Mouse (Mus musculus): ENCODE results near the gene Ryr2.
A peak's percentile ranks its signal among the peaks of the same experiment; 100 is the strongest.

The Ryr2 gene

DNA sequence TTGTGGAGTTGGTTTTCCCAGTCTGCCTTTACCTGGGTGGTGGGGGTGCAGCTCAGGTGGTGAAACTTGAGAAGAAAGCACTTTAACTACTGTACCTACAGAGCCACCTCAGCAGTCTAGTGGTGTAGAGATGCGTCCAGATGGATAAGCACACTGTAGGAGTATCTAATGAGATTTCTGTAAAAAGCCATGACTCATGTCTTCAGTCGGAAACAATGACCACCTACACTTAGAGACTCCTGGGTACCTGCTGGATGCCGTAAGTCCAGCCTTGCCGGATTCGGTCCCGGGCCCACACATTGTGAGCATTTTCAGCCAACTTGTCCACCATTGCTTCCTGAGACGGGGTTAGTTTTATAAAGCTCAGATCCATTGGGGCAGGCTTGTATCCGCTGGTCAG is 334.6 kb downstream of the Ryr2 start:
- no peak for DNase-seq (ENCODE audit: low spot score)

DNA sequence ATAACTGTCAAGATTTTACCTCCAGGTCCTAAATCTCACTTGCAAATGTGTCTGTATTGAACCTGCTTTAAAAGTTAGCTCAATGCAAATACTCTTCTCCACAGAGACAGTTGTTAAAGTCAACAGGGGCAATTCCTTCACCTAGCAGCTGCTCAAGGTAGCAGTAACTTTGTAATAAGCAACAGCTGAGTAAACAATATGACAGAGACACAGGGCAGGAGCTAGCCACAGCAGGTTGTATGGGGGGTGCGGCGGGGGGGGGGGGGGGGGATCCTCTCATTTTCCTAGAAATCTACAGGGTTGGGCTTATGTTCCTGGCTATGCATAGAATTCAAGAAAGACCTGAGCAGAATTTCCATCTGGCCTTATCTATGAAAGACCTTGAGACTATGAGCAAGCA is 339.8 kb downstream of the Ryr2 start:
- DNase-seq (ENCODE audit: low spot score), result no peak

DNA sequence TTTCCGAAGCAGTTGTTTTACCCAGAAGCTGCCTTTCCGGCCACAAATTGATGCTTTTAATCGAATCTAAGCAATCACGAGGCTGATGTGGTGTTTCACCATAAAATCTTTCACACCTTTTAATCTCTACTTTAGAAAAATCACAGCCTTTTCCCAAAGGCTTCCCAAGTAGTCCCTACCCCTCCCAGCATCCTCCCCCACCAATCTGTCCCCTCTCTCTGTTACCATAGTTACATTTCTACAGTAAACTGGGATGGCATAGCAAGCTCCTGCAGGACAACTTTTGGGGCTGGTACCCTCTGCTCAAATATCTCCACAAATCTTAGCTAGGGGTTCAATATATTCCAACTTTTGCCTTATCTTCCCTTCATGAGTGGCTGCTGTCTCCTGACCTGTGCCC is 342.8 kb downstream of the Ryr2 start:
- DNase-seq (ENCODE audit: low spot score), result no peak

DNA sequence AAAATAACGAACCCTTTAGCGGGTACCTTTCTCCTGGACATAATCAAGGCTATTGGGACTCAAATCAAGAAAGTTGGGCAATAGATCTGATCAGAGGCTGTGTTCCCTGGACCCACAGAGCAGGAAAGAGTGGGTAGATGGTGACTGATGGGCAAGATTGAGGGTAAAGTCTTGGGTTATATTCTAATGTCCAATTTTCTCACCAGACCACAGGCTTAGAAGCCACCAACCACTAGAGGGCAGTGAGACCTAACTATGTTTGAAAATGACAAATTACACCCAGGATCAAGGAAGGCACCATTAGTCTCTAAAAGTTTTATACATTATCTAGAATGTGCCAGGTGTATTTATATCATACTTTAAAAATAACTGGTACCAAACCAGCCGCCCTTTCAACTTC is 343.6 kb downstream of the Ryr2 start:
- DNase-seq (ENCODE audit: low spot score), result no peak

DNA sequence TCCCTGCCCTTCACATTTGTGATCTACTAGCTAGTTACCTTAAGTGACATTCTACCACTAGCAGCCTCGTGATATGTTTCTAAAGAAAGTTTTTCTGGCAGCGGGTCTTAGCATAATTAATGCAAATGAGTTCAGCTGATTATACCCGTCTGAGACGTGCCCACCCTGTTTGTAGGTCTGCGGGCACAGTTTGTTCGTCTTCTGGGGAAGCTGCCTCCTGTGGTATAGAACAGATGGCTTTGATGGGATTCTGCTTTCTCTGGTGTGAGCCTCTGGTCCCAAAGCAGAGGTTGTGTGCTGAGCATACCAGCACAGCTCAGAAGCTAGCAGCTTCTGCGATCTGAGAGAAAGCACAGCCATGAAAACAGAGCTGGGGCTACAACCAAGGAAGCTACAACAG is 348.9 kb downstream of the Ryr2 start:
- DNase-seq (ENCODE audit: low spot score), result no peak

DNA sequence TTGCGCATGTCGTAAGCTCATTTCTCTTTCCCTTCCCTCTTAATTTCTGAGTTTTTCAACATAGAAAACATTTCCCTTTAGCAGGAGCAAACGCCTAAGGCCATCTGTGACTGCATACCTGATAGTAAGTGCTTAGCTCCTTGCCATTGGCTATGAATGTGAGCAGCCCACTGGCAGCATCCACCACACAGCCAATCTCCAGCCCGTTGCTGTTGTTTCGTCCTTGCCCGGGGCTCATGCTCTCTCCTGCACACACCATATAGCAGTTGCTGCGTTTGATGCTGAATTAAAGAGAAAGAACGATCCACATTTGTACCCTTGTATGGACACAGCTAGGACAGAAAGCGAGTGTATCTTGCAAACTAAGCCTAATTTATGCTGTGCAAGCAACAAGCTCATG is 361.3 kb downstream of the Ryr2 start:
- DNase-seq (ENCODE audit: low spot score), result no peak

DNA sequence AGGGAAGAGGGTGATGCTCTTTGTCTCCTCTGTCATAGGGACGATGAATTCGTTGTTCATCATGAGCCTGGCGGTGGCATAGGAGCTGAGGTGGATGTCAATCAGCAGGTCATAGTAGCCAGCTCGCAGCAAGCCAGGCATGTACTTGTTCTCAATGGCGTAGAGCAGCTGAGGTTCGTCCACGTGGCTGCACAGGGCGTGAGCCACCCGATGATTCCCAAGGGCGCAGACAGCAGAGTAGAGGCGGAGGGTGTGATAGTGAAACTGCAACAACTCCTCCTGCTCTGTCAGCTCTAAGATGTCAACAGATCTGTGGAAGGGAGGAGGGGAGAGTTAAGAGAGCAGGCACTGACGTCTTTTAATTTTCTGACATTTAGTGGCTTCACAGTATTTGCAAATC is 368.5 kb downstream of the Ryr2 start:
- no peak for DNase-seq (ENCODE audit: low spot score)

DNA sequence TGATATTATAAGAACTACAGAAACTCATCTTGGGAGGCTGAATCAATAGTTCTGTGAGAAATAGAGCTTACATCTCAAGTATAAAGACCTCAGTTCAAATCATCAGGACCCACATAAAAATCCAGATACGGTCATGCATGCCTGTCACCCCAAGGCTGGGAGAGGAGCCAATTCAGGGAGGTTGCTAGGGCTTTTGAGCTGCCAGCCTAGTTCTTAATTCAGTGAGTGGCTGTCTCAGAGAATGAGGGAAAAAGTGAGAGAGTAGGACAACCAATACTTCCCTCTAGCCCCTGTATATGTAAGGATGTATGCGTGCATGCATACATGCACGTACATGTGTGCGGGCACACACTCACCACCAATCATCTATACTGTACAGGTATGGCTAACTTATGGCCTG is 390.5 kb downstream of the Ryr2 start:
- DNase-seq (ENCODE audit: low spot score), result no peak

DNA sequence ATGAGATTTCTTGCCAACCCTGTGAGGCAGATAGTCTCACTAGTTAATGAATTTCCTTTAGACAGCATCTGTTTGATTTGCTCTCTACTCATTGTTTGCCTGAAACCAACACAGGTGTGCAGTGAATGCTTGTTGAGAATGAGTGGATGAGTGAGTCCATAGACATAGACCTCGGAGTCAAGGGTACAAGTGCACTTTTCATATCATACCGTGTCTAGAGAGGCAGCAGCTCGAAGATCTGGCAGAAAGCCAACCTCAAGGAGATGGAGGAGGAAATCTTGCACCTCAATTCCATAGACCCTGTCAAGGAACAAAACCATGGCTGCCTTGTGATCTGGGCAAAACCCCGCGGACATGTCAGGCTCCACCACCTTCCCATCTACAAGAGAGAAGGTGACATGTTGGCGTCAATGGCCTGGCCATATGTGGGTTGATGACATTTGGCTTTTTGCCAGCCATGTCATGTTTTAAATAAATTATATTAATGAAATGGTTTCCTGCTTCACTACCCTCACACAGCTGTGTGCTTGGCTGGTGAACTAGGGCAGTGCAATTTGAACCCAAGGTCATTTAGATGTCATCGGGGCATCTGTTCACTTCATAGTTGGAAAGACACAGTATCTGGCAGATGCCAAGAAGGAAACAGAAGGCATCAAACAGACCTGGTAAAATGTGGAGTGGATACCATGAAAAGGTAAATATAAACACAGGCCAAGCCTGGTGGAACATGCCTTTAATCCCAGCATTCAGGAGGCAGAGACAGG is 396.9 kb downstream of the Ryr2 start:
- no peak for DNase-seq (ENCODE audit: low spot score)

DNA sequence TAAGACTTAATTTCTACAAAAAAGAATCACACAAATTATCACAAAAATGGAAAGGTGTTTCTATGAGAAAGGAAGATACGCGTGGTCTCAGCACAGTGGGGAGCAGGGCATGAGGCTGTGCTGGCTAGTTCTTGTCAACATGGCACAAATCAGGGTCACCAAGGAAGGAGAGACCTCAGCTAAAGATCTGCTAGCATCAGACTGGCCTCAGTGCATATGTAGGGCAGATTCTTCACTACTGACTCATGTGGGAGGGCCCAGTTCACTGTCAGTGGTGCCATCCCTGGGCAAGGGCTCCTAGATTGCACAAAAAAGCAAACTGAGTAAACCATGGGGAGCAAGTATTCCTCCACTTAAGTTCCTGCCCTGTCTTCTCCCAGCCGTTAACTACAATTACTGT is 405.0 kb downstream of the Ryr2 start:
- DNase-seq (ENCODE audit: low spot score), result no peak

DNA sequence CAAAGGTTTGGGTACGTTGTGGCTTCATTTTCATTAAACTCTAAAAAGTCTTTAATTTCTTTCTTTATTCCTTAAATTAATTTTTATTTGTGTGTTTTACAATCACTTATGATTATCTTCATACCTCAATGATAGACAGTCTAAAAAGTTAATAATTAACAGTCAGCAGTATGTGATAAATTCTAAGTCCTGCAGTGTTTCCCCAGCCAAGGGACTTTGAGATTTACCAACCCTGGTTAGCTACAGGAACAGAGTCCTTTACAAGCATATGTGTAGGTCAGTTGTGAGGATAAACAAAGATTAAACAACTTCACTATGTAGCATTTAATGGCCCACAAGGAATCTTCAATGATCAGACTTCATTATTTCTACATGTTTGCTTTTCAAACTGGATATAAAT is 410.2 kb downstream of the Ryr2 start:
- DNase-seq (ENCODE audit: low spot score), result no peak

DNA sequence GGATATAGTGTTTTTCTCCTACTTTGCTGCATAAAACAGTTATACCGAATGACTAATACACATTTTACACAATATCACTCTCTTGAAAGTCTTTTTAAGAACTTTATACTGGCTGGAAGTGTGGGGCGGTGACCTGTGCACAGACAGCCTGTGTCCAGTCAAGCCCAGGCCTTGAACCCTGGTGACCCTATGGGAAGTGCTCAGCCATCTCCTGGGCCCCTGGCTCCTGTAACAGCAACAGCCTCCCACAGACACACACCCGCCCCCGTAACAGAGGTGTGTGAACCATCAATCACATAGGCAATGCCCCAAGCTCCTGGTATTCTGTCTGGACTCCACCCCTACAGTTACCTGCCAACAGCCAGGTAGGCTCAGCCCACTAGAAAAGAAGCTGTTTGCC is 424.9 kb downstream of the Ryr2 start:
- no peak for DNase-seq (ENCODE audit: low spot score)

DNA sequence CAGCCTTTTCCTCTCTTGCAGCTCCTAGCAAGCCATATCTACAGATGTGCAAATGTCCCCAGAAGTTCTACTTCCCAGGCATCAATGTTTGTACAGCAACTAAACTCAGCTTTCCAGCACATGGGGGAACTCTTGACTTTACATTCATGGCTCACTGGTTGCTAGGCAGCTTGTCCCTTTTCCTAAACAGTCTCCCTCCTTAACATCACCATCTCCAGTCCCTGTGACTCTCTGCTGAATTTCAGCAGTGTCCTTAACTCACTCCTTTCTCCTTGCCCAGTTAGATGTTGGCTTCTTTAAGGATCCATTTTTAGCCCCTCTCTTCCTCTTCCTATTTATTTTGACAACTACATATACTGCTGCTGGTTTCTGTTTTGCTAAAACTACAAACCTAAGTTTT is 443.9 kb downstream of the Ryr2 start:
- DNase-seq (ENCODE audit: low spot score), result no peak

DNA sequence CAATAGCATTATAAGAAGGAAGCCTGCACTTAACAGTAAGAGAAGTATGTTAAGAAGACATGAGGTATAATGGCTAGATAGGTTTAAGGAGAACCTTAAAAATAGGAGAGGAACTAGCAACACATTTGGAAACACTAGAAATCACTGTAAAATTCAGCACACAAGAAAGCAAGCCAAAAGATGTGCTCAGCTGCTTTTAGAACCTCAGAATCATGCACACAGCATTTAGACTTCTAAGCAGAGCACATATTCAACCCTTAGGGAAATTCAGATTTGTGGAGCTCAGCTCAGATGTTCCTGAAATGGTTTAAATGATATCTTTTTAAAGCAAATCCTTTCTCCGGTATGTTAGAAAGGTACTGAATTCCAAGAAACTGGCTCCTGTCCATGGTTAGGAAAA is 461.9 kb downstream of the Ryr2 start:
- no peak for DNase-seq (ENCODE audit: low spot score)

DNA sequence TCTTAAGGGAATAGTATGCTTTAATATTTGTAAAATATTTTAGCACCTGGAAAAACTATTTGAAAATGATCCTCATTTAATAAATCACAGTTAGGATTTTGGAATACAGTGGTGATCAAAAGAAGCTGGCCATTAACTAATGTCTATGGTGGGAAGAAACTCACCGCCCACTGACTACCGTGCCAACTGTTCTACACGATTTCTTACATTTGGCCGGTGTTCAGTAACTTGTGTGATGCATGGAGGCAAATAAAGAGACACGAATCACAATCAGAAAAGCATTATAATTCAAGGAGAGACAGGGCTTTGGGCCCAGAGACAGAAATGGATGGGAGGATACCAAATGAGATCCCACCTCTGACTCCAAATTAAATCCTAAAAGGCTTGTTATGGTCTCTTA is 470.4 kb downstream of the Ryr2 start:
- DNase-seq (ENCODE audit: low spot score), result no peak

DNA sequence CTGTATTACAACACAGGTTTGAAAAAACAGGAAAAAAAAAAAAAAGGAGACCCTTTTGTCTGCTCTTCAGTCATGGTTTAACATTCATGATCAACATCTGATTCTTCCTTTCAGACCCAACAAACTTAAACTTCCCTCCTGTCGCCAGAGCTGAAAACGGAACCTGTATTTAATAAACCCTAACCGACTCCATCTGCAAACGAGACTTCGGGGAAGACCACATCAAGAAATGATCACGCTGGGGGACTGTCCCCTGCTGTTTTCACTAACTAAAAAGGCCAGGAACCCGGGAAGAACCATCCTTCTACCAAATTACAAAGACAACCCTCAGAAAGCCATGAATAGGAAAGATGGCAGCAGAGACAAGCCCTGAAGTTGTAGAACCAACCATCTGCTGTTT is 482.2 kb downstream of the Ryr2 start:
- DNase-seq (ENCODE audit: low spot score), result no peak

DNA sequence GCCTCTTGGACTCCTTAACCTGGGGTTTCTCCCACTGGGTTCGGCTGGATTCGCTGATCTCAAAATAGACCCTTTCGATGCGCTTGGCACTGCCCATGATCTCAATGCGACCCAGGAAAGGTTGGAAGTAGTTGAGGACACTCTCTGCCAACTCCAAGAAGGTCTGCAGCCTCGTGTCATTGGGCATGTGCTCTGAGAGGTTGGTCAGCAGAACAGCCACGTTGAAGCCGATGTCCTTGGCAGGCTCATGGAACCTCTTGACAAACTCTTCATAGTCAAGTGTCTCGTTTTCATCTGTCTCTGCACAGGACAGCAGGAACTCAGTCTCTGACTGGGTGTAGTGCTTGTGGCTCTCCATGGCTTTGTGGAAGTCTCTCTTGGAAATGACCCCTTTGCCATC is 511.3 kb downstream of the Ryr2 start:
- no peak for DNase-seq (ENCODE audit: low spot score)

DNA sequence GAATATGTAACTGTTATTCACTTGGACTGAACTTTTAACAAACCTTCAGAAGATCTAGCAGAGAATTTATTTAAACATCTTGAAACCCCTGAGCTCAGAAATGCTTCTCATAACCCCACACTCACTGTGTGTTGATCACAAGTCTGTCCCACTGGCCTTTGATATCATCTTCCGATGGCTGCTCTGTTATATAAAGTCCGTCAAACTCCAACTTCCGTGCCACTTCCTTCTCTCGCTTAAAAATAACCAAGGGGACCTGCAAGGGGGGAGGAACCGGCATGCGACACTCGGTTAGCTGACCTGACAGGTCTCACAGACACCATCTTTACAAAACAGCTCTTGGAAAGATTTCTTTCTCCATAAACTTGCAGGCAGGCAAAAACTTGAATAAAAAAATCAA is 521.5 kb downstream of the Ryr2 start:
- no peak for DNase-seq (ENCODE audit: low spot score)

DNA sequence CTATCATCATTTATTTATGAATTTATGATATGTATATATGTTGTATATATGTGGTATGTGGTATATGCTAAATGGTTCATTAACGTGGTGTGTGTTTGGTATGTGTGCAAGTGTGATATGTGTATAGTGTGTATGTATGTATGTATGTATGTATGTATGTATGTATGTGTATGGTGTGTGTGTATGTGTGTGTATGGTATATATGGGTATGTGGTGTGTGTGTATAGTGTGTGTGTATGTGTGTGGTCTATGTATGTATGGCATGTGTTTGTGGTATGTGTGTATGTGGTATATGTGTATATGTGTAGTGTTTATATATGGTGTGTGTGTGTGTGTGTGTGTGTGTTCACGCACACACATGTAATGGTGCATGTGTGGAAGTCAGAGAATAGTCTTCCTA is 534.2 kb downstream of the Ryr2 start:
- DNase-seq (ENCODE audit: low spot score), result no peak

DNA sequence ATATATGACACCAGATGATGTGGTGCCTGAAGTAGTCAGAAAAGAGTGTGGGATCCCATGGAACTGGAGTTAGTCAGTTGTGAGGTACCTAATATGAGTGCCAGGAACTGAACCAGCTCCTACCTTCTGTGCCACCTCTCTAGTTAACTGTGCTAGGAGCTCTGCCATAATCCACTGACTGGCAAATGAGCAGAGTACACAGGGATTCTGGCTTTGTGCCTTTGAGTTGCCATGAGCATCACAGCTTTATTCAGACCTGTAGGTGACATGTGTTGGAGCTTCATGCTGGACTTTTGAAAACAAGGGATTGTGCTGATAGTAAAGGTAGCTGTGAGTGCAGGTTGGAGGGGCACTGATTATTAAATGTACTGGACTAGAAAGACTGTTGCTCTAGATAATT is 539.4 kb downstream of the Ryr2 start:
- no peak for DNase-seq (ENCODE audit: low spot score)

DNA sequence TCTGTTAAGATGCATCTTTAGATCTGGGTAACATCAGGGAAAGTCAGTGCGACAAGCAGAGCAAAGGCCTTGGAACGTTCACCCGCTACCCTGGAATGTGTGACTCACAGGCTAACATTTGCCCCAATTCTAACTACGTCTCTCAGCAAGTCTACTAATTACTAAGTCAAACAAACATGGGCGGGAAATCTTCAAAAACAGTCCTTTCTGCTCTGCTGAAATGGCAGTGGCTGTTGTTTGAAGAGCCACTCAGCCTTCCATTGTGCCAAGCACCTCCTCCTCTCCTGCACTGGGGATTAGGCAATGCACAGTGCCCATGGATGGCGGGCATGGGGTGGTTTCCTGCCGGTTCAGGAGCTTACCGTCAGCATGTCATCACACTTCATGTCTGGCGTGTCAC is 540.3 kb downstream of the Ryr2 start:
- DNase-seq (ENCODE audit: low spot score), result no peak

DNA sequence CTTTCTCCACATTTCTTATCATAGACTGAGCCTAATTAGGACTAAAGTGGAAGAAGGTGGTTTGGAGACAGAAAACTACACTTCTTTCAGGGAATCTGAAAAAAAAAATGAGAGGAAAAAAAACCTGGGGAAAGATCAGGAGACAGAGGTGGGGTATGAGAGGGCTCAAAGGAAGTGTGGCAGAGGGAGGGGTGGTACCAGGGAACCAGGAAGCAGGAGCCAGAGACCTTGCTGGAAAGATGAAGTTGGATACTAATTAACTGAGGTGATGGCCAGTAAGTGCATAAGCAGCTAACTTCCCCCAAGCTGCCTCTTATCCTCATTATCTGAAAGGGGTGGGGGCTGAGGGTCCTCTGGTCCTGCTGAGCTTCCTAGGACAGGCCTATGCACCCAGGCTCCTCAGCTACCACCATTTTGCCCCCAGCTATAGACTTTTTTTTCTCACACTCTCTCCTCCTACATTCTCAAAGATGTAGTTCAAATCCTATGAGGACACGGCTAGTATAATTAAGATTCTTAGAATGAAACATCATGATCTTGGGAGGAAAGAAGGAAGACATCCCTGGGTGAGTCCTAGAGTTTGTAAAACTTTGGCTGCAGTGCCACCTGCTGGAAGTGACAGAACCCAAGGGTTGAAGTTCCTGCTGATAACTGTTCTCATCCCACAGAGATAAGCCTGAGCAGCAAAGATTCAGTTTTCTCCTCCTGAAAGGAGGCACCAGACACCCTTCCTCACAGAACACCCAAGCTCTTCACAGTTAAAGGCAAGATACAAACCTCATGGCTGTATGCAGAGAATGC is 543.3 kb downstream of the Ryr2 start:
- DNase-seq (ENCODE audit: low spot score), result peak; percentile 69

DNA sequence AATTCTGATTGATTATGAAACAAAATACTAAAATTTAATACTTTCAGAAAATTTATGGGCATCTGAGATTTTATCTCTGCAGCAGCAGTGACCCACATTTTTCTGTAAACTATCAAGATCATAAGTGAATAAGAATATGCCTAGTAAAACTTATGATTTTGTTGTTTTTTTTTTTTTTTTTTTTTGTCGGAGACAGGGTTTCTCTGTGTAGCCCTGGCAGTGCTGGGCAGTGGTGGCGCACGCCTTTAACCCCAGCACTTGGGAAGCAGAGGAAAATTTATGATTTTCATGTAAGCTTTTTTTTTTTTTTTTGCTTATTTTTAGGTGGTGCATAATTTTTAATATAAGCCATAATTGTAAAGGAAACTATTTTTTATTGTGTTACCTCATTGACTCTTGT is 557.1 kb downstream of the Ryr2 start:
- DNase-seq (ENCODE audit: low spot score), result no peak

DNA sequence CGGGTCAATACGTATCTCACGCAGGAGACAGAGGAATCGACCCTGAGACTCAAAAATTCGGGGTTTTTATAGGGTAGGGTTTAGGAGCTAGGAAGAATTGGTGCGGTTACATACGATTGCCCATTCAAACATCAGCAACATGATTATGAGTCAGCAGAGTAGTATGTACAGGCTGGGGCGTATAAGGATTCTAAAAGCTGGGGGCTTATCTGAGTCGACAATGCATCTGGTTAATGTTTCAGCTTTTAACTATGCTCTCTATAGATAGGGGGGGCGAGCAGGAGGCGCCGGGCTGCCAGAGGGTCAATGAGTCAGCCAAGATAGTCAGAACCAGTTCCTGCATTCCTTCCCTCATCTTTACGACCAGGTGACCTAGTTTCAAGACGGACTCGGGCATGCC is 557.6 kb downstream of the Ryr2 start:
- peak; percentile 44 for DNase-seq (ENCODE audit: low spot score)

Data from urinary bladder, postnatal 25 days (tissue).